Mouse (Mus musculus) hindbrain, embryonic 13.5 days (tissue): ENCODE measurements around the gene Tmem150b. TPM values are rescaled to one million over a fixed set of nuclear protein-coding genes. Genes with fewer than 3 reads are reported as not detected.

ENCODE experiments used
- ATAC-seq: fragments of 200-750 bp; cut with Nextera tagmentation; 2 replicates; pipeline ENCODE4 v1.8.0; 2017; ENCODE audit warnings: moderate TSS enrichment; ENCODE audit not compliant: low FRiP score
- H3K27ac ChIP-seq: fragments of 300-500 bp; sonication (generic); 2 replicates; pipeline ENCODE4 v1.5.1; 2015; ENCODE audit warnings: inconsistent platforms, mild to moderate bottlenecking, moderate library complexity
- H3K27me3 ChIP-seq: fragments of 300-500 bp; sonication (generic); 2 replicates; pipeline ENCODE4 v1.6.1; 2015; ENCODE audit warnings: mild to moderate bottlenecking, inconsistent platforms
- H3K36me3 ChIP-seq: fragments of 300-500 bp; sonication (generic); 2 replicates; pipeline ENCODE4 v1.6.1; 2015; ENCODE audit warnings: mild to moderate bottlenecking, inconsistent platforms
- H3K4me1 ChIP-seq: fragments of 300-500 bp; sonication (generic); replicated peaks from 2 replicates; pipeline ENCODE4 v1.6.1; 2015; ENCODE audit warnings: inconsistent platforms
- H3K4me2 ChIP-seq: fragments of 300-500 bp; sonication (generic); 2 replicates; pipeline ENCODE4 v1.6.1; 2015; ENCODE audit warnings: inconsistent platforms, mild to moderate bottlenecking, moderate library complexity
- H3K4me3 ChIP-seq: fragments of 300-500 bp; sonication (generic); 2 replicates; pipeline ENCODE4 v1.5.1; 2015; ENCODE audit warnings: mild to moderate bottlenecking, inconsistent platforms
- H3K9ac ChIP-seq: fragments of 300-500 bp; sonication (generic); 2 replicates; pipeline ENCODE4 v1.6.1; 2015; ENCODE audit warnings: mild to moderate bottlenecking, inconsistent platforms
- H3K9me3 ChIP-seq: fragments of 300-500 bp; sonication (generic); 2 replicates; pipeline ENCODE4 v1.6.1; 2016; ENCODE audit warnings: inconsistent platforms
- WGBS: fragments of 180-500 bp; shearing (Covaris S2); methylation state at CpG from one replicate; pipeline ENCODE4 v1.1.7; 2015; 5-methylcytosine and 5-hydroxymethylcytosine counted together
- polyA plus RNA-seq: library from polyadenylated mRNA; unstranded; fragments of >200 nt; fragmentation: Nextera tagmentation; extraction: Ambion mirVana; gene quantifications from 2 replicates; pipeline ENCODE4 v1.2.1, GENCODE M21; 2015

Tmem150b gene
- polyA plus RNA-seq, 1 experiment from 2014 or later: 0.12 TPM

DNA sequence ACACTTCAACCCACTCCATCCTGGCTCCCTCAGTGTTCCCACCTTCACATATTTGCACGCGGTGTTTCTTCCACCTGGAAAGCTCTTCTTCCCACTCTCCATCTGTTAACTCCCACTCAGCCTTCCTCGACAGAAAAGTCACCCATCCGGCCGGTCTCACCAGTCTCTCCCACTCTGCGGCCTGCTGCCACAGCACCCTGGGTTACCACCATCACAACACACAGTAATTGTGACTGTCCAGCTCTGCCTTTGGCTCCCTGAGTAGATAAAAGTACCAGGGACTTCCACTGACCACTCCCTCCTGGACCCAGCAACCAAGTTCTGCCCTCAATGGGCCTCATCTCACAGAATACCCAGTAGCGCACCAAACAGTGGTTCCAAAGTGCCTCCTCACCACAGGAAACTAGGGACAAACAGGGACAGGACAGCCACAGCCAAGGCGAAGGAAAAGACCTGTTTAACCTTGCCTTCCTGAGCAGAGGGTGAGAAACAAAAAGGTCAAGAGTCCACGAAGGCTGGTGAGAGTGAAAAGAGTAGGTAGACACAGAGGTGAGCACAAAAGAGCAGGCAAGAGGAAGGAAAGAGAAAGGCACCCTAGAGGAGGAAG lies 67.4 kb downstream of the Tmem150b start:
- H3K4me2 ChIP-seq: peak overlapping the region; percentile 94
- H3K4me3 ChIP-seq: peak overlapping the region; percentile 90
- no peaks in the 10 kb centered on the region for H3K9me3 ChIP-seq
- 55% methylated on average over 9 of the region's 9 CpGs for WGBS
- peak overlapping the region; percentile 95 for H3K9ac ChIP-seq
- H3K36me3 ChIP-seq: peaks cover 18% of the 10 kb centered on the region
- H3K27ac ChIP-seq: peak overlapping the region; percentile 90
- H3K4me1 ChIP-seq: peaks cover 60% of the 10 kb centered on the region
- H3K27me3 ChIP-seq: no peaks in the 10 kb centered on the region
- no peak for ATAC-seq

Other genes starting within 250 kb of the Tmem150b start
- gene Ppp1r12c, start 223.6 kb downstream of the Tmem150b start, polyA plus RNA-seq: 39.6 and 49.7 TPM in 2 replicates
- 7.4 and 7.5 TPM in 2 replicates for gene Tnnt1, start 208.9 kb downstream of the Tmem150b start, polyA plus RNA-seq
- 3.8 and 3.9 TPM in 2 replicates for gene Tnni3, start 201.0 kb downstream of the Tmem150b start, polyA plus RNA-seq
- gene Dnaaf3, start 192.8 kb downstream of the Tmem150b start, polyA plus RNA-seq: 2.0 and 2.8 TPM in 2 replicates
- 78.7 and 82.6 TPM in 2 replicates for gene Syt5, start 177.7 kb downstream of the Tmem150b start, polyA plus RNA-seq
- gene Ptprh, start 121.2 kb downstream of the Tmem150b start, polyA plus RNA-seq: 0.71 and 0.97 TPM in 2 replicates
- 3.5 and 3.8 TPM in 2 replicates for gene Tmem86b, start 93.8 kb downstream of the Tmem150b start, polyA plus RNA-seq
- 9.7 and 12.4 TPM in 2 replicates for gene Ppp6r1, start 66.2 kb downstream of the Tmem150b start, polyA plus RNA-seq
- gene Hspbp1, start 40.2 kb downstream of the Tmem150b start, polyA plus RNA-seq: 128 and 137 TPM in 2 replicates
- gene Brsk1, start 34.6 kb downstream of the Tmem150b start, polyA plus RNA-seq: 7.2 and 7.5 TPM in 2 replicates
- gene Kmt5c, start 14.9 kb upstream of the Tmem150b start, polyA plus RNA-seq: 79.4 and 86.8 TPM in 2 replicates
- gene Cox6b2, start 27.8 kb upstream of the Tmem150b start, polyA plus RNA-seq: 16.4 and 21.1 TPM in 2 replicates
- not detected in 2 replicates for gene Fam71e2, start 46.1 kb upstream of the Tmem150b start, polyA plus RNA-seq
- gene Il11, start 57.6 kb upstream of the Tmem150b start, polyA plus RNA-seq: 0.38 and 0.56 TPM in 2 replicates
- gene Tmem190, start 57.7 kb upstream of the Tmem150b start, polyA plus RNA-seq: not detected in 2 replicates
- gene Tmem238, start 64.4 kb upstream of the Tmem150b start, polyA plus RNA-seq: 2.5 and 3.5 TPM in 2 replicates
- gene Rpl28, start 67.6 kb upstream of the Tmem150b start, polyA plus RNA-seq: 239 and 250 TPM in 2 replicates
- gene Ube2s, start 87.3 kb upstream of the Tmem150b start, polyA plus RNA-seq: 252 and 267 TPM in 2 replicates
- gene Shisa7, start 119.4 kb upstream of the Tmem150b start, polyA plus RNA-seq: 10.9 and 11.6 TPM in 2 replicates
- 3.9 and 4.9 TPM in 2 replicates for gene Isoc2b, start 145.0 kb upstream of the Tmem150b start, polyA plus RNA-seq
- gene Isoc2a, start 151.9 kb upstream of the Tmem150b start, polyA plus RNA-seq: 0.75 and 0.78 TPM in 2 replicates
- 0.26 and 0.45 TPM in 2 replicates for gene Gm36210, start 181.3 kb upstream of the Tmem150b start, polyA plus RNA-seq
- 3.6 and 4.9 TPM in 2 replicates for gene Zfp628, start 190.0 kb upstream of the Tmem150b start, polyA plus RNA-seq
- 25.4 and 27.7 TPM in 2 replicates for gene Nat14, start 196.8 kb upstream of the Tmem150b start, polyA plus RNA-seq
- 0.73 and 1.3 TPM in 2 replicates for gene Ssc5d, start 200.5 kb upstream of the Tmem150b start, polyA plus RNA-seq
- gene Sbk2, start 239.2 kb upstream of the Tmem150b start, polyA plus RNA-seq: 0.25 TPM in 1 of 2 replicates, not detected in the other
- 0.19 and 0.49 TPM in 2 replicates for gene Sbk3, start 245.9 kb upstream of the Tmem150b start, polyA plus RNA-seq